Mouse (Mus musculus) heart, adult 2 months (tissue): Measurements from ENCODE around the gene Dgkg. TPM values are rescaled to one million over a fixed set of nuclear protein-coding genes. Genes with fewer than 3 reads are reported as not detected.

Experiments used
- DNase-seq, 2 experiments: peaks; one replicate each; pipeline ENCODE4 v3.0.0; 2021
- H3K27ac ChIP-seq: fragments of 200-600 bp; 2 replicates; pipeline ENCODE4 v1.8.1; 2022
- H3K27me3 ChIP-seq: fragments of 200-500 bp; 2 replicates; pipeline ENCODE4 v1.6.1; 2012; ENCODE audit warnings: mild to moderate bottlenecking, low read length, inconsistent platforms, mixed read lengths; ENCODE audit not compliant: control insufficient read depth, insufficient read depth
- H3K36me3 ChIP-seq: fragments of 200-500 bp; 2 replicates; pipeline ENCODE4 v1.6.1; 2012; ENCODE audit warnings: low read length, inconsistent platforms; ENCODE audit not compliant: control insufficient read depth, insufficient read depth
- H3K4me1 ChIP-seq: fragments of 200-500 bp; 2 replicates; pipeline ENCODE4 v1.6.1; 2011; ENCODE audit warnings: low read length; ENCODE audit not compliant: control insufficient read depth, insufficient read depth
- H3K4me3 ChIP-seq: fragments of 200-600 bp; 2 replicates; pipeline ENCODE4 v1.8.1; 2022
- H3K79me2 ChIP-seq: fragments of 200-500 bp; replicated peaks from 2 replicates; pipeline ENCODE4 v1.6.1; 2012; ENCODE audit warnings: mild to moderate bottlenecking, inconsistent platforms, low read length, moderate library complexity, mixed read lengths; ENCODE audit not compliant: control insufficient read depth, insufficient read depth
- H3K9ac ChIP-seq: fragments of 200-500 bp; 2 replicates; pipeline ENCODE4 v1.6.1; 2012; ENCODE audit warnings: low read depth, mild to moderate bottlenecking, control low read depth, inconsistent platforms, low read length, mixed read lengths
- CTCF ChIP-seq: fragments of 200-600 bp; IDR thresholded peaks from 2 replicates; pipeline ENCODE4 v1.8.1; 2022; ENCODE audit warnings: antibody characterized with exemption, mild to moderate bottlenecking, moderate library complexity
- EP300 ChIP-seq: fragments of 200-500 bp; IDR thresholded peaks from 2 replicates; pipeline ENCODE4 v1.6.1; 2011; ENCODE audit warnings: low read depth, low read length, control low read depth; ENCODE audit not compliant: insufficient read depth
- POLR2A ChIP-seq: fragments of 200-500 bp; IDR thresholded peaks from 2 replicates; pipeline ENCODE4 v1.6.1; 2011; ENCODE audit warnings: mild to moderate bottlenecking, low read depth, low read length, control low read depth; ENCODE audit not compliant: insufficient read depth
- WGBS: fragments of 180-500 bp; shearing (Covaris S2); methylation state at CpG from one replicate; pipeline ENCODE4 v1.1.7; 2018; 5-methylcytosine and 5-hydroxymethylcytosine counted together
- intact Hi-C: fragments of 180-260 bp; cut with DNase I; formaldehyde crosslinking; loops from one replicate; pipeline ENCODE4 v1.15.1; 2025
- polyA plus RNA-seq: library from polyadenylated mRNA; depleted of rRNA; stranded (reverse); fragments of >200 nt; gene quantifications from 2 replicates; pipeline ENCODE4 v1.2.3, GENCODE M21; 2012
- total RNA-seq, 2 experiments: library from RNA; stranded (reverse); gene quantifications; 2 replicates each; pipeline ENCODE4 v1.2.3; 2021

Gene Dgkg
- total and polyA plus RNA-seq, 3 experiments: 0.25 to 0.96 (median 0.39) TPM

DNA sequence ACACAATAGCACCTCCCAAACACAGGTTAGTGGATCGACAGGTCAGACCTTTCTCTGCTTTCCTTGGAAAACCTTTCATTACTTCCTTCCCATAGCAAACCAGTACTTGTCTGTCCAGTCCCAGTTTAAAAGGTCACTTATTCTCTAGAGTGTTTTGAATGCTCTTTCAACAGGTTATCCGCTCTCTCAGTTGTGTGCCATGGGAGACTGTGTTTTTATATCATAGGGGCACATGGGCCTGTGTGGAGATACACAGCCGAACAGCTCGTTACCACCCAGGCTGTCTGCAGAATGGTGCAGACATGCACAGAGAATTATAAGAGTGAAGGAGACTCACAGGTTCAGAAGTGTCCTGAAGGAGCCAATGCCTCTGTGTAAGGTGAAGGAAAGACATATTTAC is 26.7 kb downstream of the Dgkg start:
- no peak overlapping the region for H3K9ac ChIP-seq
- WGBS: 82% methylated on average over 4 of the region's 4 CpGs
- intact Hi-C loops: no loop called here
- H3K4me3 ChIP-seq: no peak overlapping the region
- TF ChIP-seq CTCF: no peak
- TF ChIP-seq EP300: no peak
- TF ChIP-seq POLR2A: no peak
- H3K27me3 ChIP-seq: no peaks in the 10 kb centered on the region
- no peak for DNase-seq
- H3K27ac ChIP-seq: no peak overlapping the region
- H3K79me2 ChIP-seq: no peaks in the 10 kb centered on the region
- H3K4me1 ChIP-seq: no peaks in the 10 kb centered on the region
- no peaks in the 10 kb centered on the region for H3K36me3 ChIP-seq

DNA sequence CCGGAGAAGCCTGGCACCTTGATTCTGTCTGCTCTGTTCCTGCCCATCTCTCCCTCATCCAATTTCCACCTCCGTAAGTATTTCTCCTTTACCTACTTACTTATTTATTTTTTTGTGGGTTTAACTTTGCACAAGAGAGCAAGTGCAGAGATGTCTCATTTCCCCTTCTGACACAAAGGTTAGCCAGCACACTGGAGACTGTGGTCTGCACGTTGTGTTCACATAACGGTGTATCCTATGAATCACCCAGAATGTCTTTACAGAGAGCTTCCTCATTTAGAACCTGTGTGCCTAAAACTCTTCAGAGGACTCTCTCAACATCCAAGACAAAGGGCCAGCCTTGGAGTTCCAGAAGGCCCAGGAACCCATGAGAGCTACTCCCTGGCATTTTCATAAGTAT is 27.1 kb downstream of the Dgkg start:
- H3K79me2 ChIP-seq: no peaks in the 10 kb centered on the region
- intact Hi-C loops: no loop called here

DNA sequence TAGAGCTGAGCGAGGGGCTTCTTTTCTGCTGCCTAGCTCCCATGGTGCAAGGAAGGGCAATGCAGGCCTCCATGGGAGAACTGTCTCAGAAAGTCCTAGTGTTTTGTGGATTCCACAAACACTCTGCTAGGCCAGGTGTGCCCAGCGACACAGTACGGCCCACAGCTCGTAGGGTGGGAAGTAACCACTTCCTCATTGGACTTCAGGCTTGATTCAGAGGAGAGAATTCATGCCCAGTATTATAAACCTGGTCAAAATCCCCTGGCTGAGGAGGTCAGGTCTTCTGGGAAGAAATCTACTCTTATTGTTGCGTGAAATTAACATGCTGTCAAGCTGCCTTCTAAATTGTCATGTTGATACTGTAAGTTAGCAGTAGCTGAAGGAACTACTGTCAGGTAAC is 31.0 kb downstream of the Dgkg start:
- Histone ChIP-seq H3K27ac (no peak overlapping the region), H3K4me1 (no peaks in the 10 kb centered on the region), H3K4me3 (no peak overlapping the region), H3K27me3 (no peaks in the 10 kb centered on the region), H3K79me2 (no peaks in the 10 kb centered on the region), H3K36me3 (no peaks in the 10 kb centered on the region), H3K9ac (no peak overlapping the region)
- 84% methylated on average over 5 of the region's 5 CpGs for WGBS
- no peak for DNase-seq
- intact Hi-C loops: no loop called here
- no peak for TF ChIP-seq CTCF
- TF ChIP-seq POLR2A: no peak
- no peak for TF ChIP-seq EP300

More for the DNA sequence above, 27.1 kb downstream of the Dgkg start:
- TF ChIP-seq CTCF (no peak), EP300 (no peak), POLR2A (no peak)
- H3K27ac ChIP-seq: no peak overlapping the region
- no peak overlapping the region for H3K9ac ChIP-seq
- H3K27me3 ChIP-seq: no peaks in the 10 kb centered on the region
- H3K4me1 ChIP-seq: no peaks in the 10 kb centered on the region
- WGBS: 77% methylated on average over 4 of the region's 4 CpGs
- H3K36me3 ChIP-seq: no peaks in the 10 kb centered on the region
- no peak overlapping the region for H3K4me3 ChIP-seq
- DNase-seq: no peak

DNA sequence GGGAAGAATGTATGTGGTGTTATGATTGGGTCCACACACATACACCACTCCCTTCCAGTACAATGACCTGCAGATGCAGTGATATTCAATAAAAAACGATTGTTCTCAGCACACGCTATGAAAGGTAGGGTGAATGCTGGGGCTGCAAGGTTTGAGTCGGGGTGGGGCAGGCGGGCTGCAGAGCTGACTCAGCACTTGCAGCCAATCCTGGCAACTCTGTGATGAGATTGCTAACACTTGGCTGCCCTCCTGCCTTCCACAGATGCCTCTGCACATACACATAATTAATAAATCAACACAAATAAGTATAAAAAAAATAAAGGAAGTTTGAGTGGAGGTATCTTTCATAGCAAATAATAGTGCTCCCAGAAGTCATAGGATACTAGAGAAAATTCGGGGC is 31.6 kb downstream of the Dgkg start:
- Histone ChIP-seq H3K36me3 (no peaks in the 10 kb centered on the region), H3K27ac (no peak overlapping the region), H3K27me3 (no peaks in the 10 kb centered on the region), H3K9ac (no peak overlapping the region), H3K79me2 (no peaks in the 10 kb centered on the region), H3K4me1 (no peaks in the 10 kb centered on the region), H3K4me3 (no peak overlapping the region)
- no peak for DNase-seq
- TF ChIP-seq POLR2A: no peak
- TF ChIP-seq CTCF: no peak
- TF ChIP-seq EP300: no peak
- WGBS: 76% methylated on average over 5 of the region's 5 CpGs
- intact Hi-C loops: no loop called here

DNA sequence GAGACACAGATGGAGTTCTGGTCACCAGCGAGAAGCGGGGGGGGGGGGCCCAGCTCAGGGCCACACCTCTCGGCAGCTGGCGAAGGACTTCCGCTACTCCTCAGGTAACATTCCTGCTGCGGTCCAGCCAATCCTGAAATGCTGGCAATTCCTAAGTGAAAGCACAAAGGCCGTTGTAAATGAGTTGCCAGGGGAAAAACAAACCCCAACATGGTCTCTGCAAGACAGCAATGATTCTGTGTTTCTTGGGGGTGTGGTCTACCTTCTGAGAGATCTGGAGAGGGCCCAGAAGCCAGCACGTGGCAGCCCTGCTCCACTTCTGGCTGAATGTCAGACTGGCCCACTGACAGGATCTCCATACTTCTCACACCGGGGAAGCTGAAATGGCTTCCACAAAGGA is 34.7 kb downstream of the Dgkg start:
- Histone ChIP-seq H3K27ac (no peak overlapping the region), H3K36me3 (no peaks in the 10 kb centered on the region), H3K79me2 (no peaks in the 10 kb centered on the region), H3K9ac (no peak overlapping the region), H3K4me1 (no peaks in the 10 kb centered on the region), H3K4me3 (no peak overlapping the region), H3K27me3 (no peaks in the 10 kb centered on the region)
- intact Hi-C loops: no loop called here
- no peak for DNase-seq
- WGBS: 34% methylated on average over 9 of the region's 9 CpGs
- TF ChIP-seq CTCF: no peak
- no peak for TF ChIP-seq EP300
- TF ChIP-seq POLR2A: no peak

DNA sequence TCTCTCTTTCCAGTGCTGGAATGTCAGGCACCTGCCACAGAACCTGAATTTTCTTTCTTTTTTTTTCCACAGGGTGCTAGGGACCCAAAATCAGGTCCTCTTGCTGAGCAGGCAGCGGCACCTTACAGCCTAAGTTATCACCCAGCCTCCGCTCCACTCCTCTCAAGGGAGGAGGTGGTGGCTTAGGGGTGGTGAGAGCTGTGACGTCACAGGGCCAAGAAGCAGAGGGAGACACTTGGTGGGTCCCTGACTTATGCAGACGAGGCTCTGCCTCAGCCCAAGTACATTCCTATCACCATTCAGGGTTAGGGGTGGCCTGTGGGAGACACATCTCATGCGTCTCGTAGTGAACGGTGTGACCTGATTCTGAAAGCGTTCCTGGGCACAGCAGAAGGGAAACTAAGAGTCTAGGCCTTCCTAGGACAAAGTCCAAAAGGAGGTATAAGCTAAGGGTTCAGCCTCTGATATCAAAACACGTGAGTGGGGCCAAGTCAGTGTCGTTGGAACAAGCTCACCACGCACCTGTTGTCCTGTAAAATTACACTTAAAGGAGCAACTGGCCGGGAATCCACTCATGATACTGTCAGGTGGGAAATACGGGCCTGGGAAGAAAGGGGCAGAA is 35.6 kb downstream of the Dgkg start:
- H3K36me3 ChIP-seq: no peaks in the 10 kb centered on the region
- DNase-seq: no peak
- no peaks in the 10 kb centered on the region for H3K27me3 ChIP-seq
- H3K4me3 ChIP-seq: no peak overlapping the region
- H3K4me1 ChIP-seq: no peaks in the 10 kb centered on the region
- no peak for TF ChIP-seq CTCF
- no peak for TF ChIP-seq EP300
- TF ChIP-seq POLR2A: no peak
- no peaks in the 10 kb centered on the region for H3K79me2 ChIP-seq
- H3K9ac ChIP-seq: no peak overlapping the region
- H3K27ac ChIP-seq: no peak overlapping the region
- WGBS: 82% methylated on average over 13 of the region's 13 CpGs
- intact Hi-C loops: no loop called here
